Mouse (Mus musculus): ENCODE measurements around the gene Kdm5c.
"Not testable (repeated sequence)": the region's sequence is repeated elsewhere in the genome, so short reads cannot be mapped to it uniquely, and the experiment has no call there.

Gene Kdm5c

GRCm38 (mm10) chrX:152232781-152233763 lies at the start of gene Kdm5c:
Kdm5c (plus strand) TSS chrX:152233020.
- peak; percentile 99 for DNase-seq (ENCODE audit: low read depth, low spot score)

GRCm38 (mm10) chrX:152187151-152187550 lies 45.7 kb upstream of the Kdm5c start:
- no peak for DNase-seq (ENCODE audit: low read depth, low spot score)

GRCm38 (mm10) chrX:152191266-152191665 lies 41.6 kb upstream of the Kdm5c start:
- no peak for DNase-seq (ENCODE audit: low read depth, low spot score)

GRCm38 (mm10) chrX:152197814-152198648 lies 34.8 kb upstream of the Kdm5c start:
- DNase-seq (ENCODE audit: low read depth, low spot score), result no peak

- DNase-seq (ENCODE audit: low read depth, low spot score), result no peak
These were observed 30.9 kb upstream of the Kdm5c start for GRCm38 (mm10) chrX:152201737-152202421.

- DNase-seq (ENCODE audit: low read depth, low spot score), result no peak
These were observed 30.3 kb upstream of the Kdm5c start for GRCm38 (mm10) chrX:152202422-152203103.

GRCm38 (mm10) chrX:152203247-152203646 lies 29.6 kb upstream of the Kdm5c start:
- DNase-seq (ENCODE audit: low read depth, low spot score), result no peak

GRCm38 (mm10) chrX:152205486-152205885 lies 27.3 kb upstream of the Kdm5c start:
- DNase-seq (ENCODE audit: low read depth, low spot score), result no peak

- DNase-seq (ENCODE audit: low read depth, low spot score), result no peak
These were observed 18.1 kb upstream of the Kdm5c start for GRCm38 (mm10) chrX:152214703-152215102.

GRCm38 (mm10) chrX:152218529-152218928 lies 14.3 kb upstream of the Kdm5c start:
- DNase-seq (ENCODE audit: low read depth, low spot score), result no peak

- DNase-seq (ENCODE audit: low read depth, low spot score), result no peak
These were observed 11.1 kb upstream of the Kdm5c start for GRCm38 (mm10) chrX:152221721-152222120.

GRCm38 (mm10) chrX:152222226-152222625 lies 10.6 kb upstream of the Kdm5c start:
- DNase-seq (ENCODE audit: low read depth, low spot score), result no peak

- DNase-seq (ENCODE audit: low read depth, low spot score), result no peak
These were observed 9.5 kb upstream of the Kdm5c start for GRCm38 (mm10) chrX:152223313-152223712.

- DNase-seq (ENCODE audit: low read depth, low spot score), result no peak
These were observed 8.5 kb upstream of the Kdm5c start for GRCm38 (mm10) chrX:152224280-152224679.

GRCm38 (mm10) chrX:152234125-152234524 lies 1.3 kb downstream of the Kdm5c start:
- peak; percentile 9 for DNase-seq (ENCODE audit: low read depth, low spot score)

GRCm38 (mm10) chrX:152235758-152236157 lies 2.9 kb downstream of the Kdm5c start:
- no peak for DNase-seq (ENCODE audit: low read depth, low spot score)

GRCm38 (mm10) chrX:152243140-152243539 lies 10.3 kb downstream of the Kdm5c start:
- not testable (repeated sequence) for DNase-seq (ENCODE audit: low read depth, low spot score)

GRCm38 (mm10) chrX:152244492-152245189 lies 11.8 kb downstream of the Kdm5c start:
- no peak for DNase-seq (ENCODE audit: low read depth, low spot score)

GRCm38 (mm10) chrX:152271189-152271588 lies 38.4 kb downstream of the Kdm5c start:
- DNase-seq (ENCODE audit: low read depth, low spot score), result no peak

- DNase-seq (ENCODE audit: low read depth, low spot score), result no peak
These were observed 46.6 kb downstream of the Kdm5c start for GRCm38 (mm10) chrX:152279384-152279783.
